Mouse (Mus musculus) limb, embryonic 13.5 days (tissue): ENCODE data around the gene Ldhc. TPM values are rescaled to one million over a fixed set of nuclear protein-coding genes. Genes with fewer than 3 reads are reported as not detected.

ENCODE experiments used
- polyA plus RNA-seq: library from polyadenylated mRNA; unstranded; fragments of >200 nt; fragmentation: Nextera tagmentation; extraction: Ambion mirVana; gene quantifications from 2 replicates; pipeline ENCODE4 v1.2.1, GENCODE M21; 2015

Ldhc gene
- polyA plus RNA-seq, 1 experiment from 2014 or later: not detected

Other genes with a start within 250 kb of the Ldhc start
- 13.2 and 14.7 TPM in 2 replicates for gene Sergef, start 221.4 kb upstream of the Ldhc start, polyA plus RNA-seq
- gene Tph1, start 188.7 kb upstream of the Ldhc start, polyA plus RNA-seq: 0.09 and 0.25 TPM in 2 replicates
- gene Saal1, start 150.5 kb upstream of the Ldhc start, polyA plus RNA-seq: 32.5 and 35.4 TPM in 2 replicates
- 0.41 and 0.59 TPM in 2 replicates for gene Saa3, start 145.5 kb upstream of the Ldhc start, polyA plus RNA-seq
- not detected in 2 replicates for gene Saa4, start 128.6 kb upstream of the Ldhc start, polyA plus RNA-seq
- gene Saa1, start 118.2 kb upstream of the Ldhc start, polyA plus RNA-seq: 2.3 and 4.2 TPM in 2 replicates
- gene Saa2, start 109.4 kb upstream of the Ldhc start, polyA plus RNA-seq: 3.1 and 5.0 TPM in 2 replicates
- gene Hps5, start 65.1 kb upstream of the Ldhc start, polyA plus RNA-seq: 22.2 and 23.8 TPM in 2 replicates
- gene Gtf2h1, start 65.1 kb upstream of the Ldhc start, polyA plus RNA-seq: 51.3 and 56.3 TPM in 2 replicates
- gene Ldha, start 19.7 kb upstream of the Ldhc start, polyA plus RNA-seq: 1,645 and 1,659 TPM in 2 replicates
- gene Tsg101, start 58.8 kb downstream of the Ldhc start, polyA plus RNA-seq: 208 and 222 TPM in 2 replicates
- gene Uevld, start 97.3 kb downstream of the Ldhc start, polyA plus RNA-seq: 10.3 and 10.8 TPM in 2 replicates
- gene Gm9999, start 122.4 kb downstream of the Ldhc start, polyA plus RNA-seq: not detected in 2 replicates
- 20.3 and 21.8 TPM in 2 replicates for gene Spty2d1, start 147.2 kb downstream of the Ldhc start, polyA plus RNA-seq
- gene Tmem86a, start 189.4 kb downstream of the Ldhc start, polyA plus RNA-seq: 28.9 and 29.3 TPM in 2 replicates